Mouse (Mus musculus): ENCODE measurements at regions not wholly inside any gene's neighbourhood (a gene's known extent, or its start where the extent isn't known, plus 50 kb on each side); places are given as distances from the start of the nearest gene placed in this dataset.

DNA sequence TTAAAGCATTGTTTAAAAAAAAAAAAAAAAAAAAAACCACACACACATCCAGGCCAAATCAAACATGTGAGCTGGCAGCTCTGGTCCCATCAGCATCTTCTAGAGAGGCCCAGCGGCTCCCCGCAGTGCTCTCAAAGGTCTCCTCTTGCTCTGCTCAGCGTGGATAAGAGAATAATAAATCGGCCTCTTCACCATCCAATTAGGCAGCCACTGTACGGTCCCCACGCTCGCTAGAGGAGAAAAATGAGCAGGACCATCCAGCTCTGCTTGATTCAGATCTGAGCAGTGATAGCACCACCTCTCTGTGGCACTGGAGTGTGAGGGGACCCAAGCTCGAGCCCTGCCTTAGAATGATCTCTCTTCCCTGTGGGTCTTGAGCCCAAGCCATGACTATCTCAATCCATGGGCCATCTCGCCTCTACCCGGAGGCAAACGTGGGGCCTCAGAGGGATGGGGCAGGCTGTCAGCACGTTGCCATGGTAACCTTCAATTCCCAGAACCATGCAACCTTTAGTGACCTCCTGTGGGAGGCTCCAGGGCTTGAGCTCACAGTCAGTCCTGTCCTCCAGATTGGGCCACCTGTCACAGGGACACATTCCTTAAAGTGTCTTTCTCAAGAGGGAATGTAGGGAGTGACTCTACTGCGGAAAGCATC, 273.6 kb upstream of the Prok2 start:
- ATAC-seq (replicated peaks; ENCODE audit: low FRiP score, low TSS enrichment, poor library complexity, severe bottlenecking), result no peak

DNA sequence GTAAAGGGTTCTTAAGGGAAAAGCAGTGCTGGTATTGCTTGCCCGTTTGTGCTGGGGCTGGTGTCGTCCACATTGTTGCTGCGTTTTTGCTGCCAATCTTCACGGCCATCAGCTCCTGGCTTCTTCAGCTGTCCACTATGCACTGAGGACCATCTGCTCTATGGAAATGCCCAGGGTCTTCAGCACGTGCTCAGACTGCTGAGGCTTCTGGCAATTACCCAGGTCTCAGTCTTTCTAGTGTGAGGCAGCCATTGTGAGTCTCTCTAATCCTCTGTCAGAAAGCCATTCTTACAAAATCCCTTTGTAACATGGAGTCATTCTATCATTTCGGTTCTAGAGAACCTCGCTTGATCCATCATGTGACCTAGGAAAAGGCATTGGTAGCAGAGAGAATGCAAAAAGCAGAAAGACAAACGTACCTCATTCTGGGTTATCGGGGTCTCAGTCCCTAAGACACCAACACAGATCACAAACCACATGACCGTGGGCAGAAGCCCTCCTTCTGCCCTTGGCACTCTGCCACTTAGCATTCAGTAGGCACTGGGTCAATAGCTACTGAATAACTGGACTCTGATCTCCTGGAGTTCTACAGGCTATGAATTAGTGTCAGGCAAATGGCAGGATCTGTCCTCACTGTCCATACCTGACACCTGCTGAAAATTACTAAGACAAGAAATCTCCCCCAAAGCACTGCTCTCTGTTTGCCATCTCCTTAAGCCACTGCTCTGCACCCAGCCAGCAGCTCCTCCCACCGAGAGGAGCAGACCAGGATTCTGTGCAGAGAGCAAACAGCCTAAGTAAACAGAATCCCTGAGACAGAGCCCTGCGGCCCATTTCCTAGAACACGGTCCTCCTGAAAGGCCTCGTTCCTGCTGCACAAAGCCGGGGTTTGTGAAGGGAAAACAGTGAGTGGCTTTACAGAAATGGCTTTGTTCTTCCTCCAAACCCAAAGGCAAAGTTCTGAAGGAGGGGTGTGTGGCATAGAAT, 270.1 kb upstream of the Prok2 start:
- no peak for ATAC-seq (replicated peaks; ENCODE audit: low FRiP score, low TSS enrichment, poor library complexity, severe bottlenecking)

DNA sequence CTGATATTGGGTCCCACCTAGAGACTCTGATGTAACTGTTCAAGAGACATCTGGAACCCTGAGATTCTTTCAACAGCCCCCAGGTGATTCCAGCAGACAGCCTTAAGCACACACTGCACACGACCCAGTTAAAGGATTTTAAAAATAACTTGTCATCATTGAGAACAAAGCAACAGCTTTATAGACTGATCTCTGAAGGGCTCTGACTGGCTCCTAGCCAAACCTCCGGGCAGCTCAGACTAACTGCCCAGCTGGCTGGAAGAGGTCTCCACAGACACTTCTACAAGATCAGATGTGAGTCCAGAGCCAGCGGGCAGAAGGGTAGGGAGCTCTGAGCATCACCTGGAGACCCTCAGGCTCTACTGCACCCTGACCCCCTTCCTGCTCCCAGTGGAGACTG, 267.8 kb upstream of the Prok2 start:
- ATAC-seq (replicated peaks; ENCODE audit: low FRiP score, low TSS enrichment, poor library complexity, severe bottlenecking), result no peak

DNA sequence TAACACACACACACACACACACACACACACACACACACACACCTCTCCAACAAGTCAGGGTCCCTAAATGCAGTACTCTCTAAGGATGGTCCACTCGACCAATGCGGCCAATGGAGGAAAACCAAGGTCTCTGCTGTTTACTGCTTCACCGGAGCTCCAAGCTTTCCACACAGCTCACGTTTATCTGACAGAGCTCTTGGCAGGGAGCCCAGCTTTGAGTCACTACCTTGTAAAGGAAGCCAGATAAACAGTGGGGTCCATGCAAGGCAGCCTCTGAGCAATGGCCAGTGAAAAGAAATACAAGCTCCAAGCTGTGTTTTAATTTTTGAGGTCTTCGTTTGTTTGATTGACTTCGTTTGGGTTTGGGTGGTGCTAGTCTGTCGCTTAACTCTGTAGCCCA, 264.9 kb upstream of the Prok2 start:
- peak; percentile 81 for ATAC-seq (replicated peaks; ENCODE audit: low FRiP score, low TSS enrichment, poor library complexity, severe bottlenecking)

DNA sequence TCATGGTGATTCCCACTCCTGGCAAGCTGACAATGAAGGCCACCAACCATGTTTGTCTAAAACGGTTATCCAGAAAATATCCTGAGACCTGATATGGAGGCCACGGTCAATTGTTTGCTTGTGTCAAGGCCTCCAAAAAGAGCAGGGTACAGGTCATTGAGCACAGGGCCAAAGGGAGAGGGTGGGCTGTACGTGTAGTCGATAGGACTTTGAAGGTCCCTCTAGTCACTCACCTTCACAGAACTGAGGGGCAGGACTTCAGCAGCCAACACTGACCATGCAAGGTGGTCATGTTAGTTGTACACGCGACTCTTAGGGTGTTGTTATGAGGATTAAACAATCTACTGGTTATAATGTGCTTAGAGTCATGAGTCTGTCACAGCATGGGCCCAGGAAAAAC, 264.4 kb upstream of the Prok2 start:
- ATAC-seq (replicated peaks; ENCODE audit: low FRiP score, low TSS enrichment, poor library complexity, severe bottlenecking), result no peak

DNA sequence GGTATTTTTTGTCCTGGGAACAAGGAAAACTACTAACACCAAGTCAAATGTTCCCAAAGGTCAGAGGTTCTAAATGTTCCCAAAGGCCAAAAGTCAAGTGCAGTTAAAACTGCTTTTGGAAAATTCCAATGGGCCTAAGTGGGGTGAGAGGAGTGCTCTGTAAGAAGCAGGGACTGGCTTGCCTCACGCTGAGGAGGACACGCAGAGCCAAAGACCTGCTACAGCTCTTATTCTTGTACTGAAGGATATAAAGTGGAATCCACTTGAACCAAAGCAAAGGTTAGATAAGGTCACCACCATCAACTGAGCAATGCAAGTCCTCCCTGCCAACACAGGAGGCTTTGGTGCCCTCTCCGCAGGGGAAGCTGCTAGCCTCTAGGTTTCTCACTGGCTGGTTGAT, 260.3 kb upstream of the Prok2 start:
- ATAC-seq (replicated peaks; ENCODE audit: low FRiP score, low TSS enrichment, poor library complexity, severe bottlenecking), result no peak

DNA sequence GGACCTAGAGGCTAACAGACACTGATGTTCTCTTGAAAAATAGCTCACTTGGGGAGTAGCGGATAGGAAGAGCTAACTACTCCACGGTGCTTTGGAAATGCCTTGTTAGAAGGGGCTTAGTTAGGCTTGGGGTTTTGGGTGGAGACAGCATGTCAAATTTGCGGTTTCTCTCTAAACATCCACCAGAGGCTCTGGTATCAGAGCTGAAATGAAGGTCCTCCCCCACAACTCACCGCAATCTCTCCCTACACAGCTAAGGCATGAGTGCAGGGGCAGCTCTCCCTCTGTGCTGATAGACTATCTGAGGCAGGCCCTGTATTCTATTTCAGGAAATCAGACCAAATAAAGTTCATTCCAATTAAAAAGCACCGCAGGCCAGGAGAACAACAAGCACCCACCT, 259.1 kb upstream of the Prok2 start:
- ATAC-seq (replicated peaks; ENCODE audit: low FRiP score, low TSS enrichment, poor library complexity, severe bottlenecking), result peak; percentile 83

DNA sequence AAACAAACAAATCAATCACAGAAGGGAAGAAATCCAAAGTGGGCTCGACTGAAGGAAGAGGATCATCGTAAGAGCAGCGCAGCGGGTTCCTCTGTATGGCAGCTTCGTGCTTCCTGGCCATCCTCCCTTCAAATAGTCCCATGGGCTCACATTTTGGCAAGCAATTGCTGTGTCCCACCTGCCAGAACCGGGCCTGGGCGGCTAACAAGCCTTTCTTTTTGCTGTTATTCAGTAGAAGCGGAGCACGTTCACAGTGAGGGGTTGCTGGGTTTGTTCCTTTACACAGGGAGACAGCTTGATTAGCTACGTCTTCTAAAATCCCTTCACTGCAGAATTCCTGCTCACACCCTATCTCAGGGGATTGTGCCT, 258.6 kb upstream of the Prok2 start:
- ATAC-seq (replicated peaks; ENCODE audit: low FRiP score, low TSS enrichment, poor library complexity, severe bottlenecking), result no peak

DNA sequence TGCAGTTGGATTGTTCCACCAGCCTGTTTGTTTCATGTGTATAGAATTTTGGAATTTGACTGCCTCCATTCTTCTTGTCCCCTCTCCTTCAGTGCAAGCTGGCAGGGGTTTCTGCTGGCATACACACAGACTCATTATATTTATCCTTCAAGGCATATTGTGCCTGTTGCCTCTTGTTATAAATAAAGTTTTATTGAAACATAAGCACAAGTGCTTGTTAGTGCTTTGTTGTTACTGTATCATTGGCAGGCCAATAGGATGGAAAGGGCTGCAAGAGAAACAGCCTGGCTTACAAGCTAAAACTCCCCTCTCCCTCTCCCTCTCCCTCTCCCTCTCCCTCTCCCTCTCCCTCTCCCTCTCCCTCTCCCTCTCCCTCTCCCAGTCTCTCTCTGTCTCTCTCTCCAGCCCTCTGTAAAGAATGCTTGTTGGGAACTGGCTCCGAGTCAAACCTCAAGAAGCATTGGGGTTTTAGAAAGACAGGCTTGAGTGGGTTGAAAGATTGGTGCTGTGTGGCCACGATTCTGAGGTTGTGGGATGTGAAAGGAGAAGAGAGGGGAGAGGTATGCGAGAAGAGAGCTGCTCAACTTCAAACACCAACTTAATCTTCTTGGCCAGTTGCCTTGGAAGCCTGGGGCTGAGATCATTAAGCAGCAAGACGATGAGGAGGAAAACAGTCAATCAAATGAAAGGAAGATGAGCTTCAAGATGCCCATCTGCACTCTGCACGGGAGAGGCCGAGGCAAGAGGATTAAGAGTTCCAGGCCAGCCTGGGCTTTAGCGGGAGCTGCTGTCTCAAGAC, 258.1 kb upstream of the Prok2 start:
- no peak for ATAC-seq (replicated peaks; ENCODE audit: low FRiP score, low TSS enrichment, poor library complexity, severe bottlenecking)

DNA sequence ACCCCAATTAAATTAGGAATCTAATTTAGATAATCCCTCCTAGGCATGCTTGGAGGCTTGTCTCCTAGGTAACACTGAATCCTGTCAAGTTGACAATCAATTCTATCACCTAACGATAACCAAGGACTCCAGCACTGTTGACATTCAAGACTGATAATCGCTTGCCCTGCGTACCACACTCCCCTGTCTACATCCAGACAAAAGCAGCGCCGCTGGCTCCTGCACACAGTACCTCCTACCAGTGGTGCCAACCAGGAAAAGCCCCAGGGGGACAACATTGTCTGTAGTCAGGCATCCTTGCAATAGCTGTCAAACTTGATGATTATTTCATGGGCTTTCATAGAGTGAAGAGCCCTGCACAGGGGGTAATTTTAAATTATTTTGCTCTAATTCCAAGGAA, 253.4 kb upstream of the Prok2 start:
- no peak for ATAC-seq (replicated peaks; ENCODE audit: low FRiP score, low TSS enrichment, poor library complexity, severe bottlenecking)

DNA sequence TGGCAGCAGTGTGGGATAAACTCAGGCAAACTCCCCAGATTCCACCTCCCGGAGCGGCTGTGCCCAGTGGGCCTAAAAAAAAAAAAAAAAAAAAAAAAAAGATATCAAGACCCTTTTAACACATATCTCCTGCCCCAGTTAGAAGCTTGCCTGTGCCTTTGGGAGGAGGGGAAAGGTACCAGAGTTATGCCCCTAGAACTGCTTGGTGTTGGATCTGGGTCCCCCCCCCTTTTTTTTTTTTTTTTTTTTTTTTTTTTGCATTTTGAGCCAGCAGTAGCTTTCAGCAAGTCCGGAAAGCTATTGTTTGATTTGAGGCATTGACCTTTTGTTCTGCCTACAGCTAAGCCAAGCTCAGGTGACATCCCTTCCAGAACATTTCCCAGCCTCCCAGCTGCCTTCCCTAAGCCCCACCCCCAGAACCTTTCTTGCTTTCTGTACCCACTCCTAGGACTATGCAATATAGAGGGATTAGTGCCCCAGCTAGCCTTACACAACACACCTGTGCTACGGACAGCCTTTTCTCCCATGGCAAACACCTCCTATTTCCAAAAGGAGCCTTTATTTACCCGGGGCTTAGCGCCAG, 252.1 kb upstream of the Prok2 start:
- no peak for ATAC-seq (replicated peaks; ENCODE audit: low FRiP score, low TSS enrichment, poor library complexity, severe bottlenecking)

DNA sequence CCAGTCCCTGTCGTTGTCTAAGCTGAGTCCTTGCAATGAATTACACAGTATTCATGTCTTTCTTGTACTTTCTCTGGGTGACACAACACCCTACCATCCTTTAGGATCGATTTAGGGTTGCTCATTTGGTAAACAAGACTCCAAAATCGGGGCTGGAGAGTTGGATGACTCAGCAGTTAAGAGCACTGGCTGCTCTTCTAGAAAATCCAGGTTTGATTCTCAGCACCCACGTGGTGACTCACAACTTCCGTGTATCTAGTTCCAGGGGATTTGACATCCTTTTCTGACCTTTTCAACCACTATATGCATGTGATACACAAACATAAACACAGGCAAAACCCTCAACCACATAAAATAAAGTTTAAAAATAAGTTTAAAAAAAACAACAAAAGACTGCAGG, 250.0 kb upstream of the Prok2 start:
- ATAC-seq (replicated peaks; ENCODE audit: low FRiP score, low TSS enrichment, poor library complexity, severe bottlenecking), result no peak

DNA sequence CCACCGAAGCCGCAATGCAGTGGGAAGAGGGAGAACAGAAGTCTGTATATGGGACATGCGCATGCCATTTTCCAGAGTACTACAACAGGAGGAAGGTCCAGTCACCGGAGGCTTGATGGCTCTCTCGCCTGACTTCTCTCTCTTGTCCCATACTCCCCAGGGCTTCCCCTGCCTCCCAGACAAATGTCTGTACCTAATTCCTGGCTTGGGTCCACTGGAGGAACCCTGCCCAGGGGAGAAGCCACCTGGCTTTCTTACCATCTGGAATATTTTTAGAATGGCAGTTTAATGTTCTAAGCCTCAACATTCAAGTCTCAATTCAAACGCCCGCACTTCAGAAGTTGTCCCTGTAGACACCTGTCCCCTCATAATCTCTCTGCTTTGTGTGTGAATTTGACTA, 249.3 kb upstream of the Prok2 start:
- ATAC-seq (replicated peaks; ENCODE audit: low FRiP score, low TSS enrichment, poor library complexity, severe bottlenecking), result no peak

DNA sequence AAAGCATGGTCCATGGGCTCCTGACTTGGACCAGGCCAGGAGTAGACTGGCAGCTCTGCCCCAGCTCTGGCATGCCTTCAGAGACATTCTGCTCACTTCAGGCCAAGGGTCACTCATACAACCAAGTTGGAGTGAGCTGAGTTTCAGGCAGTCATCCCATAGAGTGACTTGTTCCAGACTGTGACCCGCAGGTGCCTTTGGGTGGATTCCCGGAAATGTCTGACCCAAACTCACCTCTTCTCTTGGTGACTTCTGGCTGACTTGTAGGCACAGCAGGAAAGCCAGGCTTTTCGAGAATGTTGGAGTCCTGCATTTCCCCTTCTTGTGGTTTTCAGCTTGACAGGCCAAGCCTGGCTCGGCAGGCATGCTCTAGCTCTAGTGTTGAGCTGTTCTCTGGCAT, 248.3 kb upstream of the Prok2 start:
- ATAC-seq (replicated peaks; ENCODE audit: low FRiP score, low TSS enrichment, poor library complexity, severe bottlenecking), result no peak

DNA sequence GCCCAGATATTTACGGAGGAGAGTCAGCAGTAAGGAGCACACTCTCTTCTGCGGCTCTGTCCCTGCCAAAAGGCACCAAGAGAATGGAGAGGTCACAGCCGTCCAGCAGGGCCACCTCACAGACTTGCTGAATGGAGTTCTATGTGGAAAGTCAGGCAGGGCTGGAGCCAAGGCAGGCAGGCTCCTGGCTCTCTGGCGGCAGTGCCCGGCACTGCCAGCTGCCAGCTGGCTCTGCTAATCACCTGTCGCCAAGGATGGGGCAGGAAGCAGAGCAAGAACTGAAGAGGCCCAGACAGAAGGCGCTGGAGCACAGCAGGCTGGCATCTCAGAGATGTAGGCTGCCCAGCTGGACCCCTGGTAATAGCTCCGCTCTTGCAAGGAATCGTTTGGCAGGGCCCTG, 245.2 kb upstream of the Prok2 start:
- ATAC-seq (replicated peaks; ENCODE audit: low FRiP score, low TSS enrichment, poor library complexity, severe bottlenecking), result no peak

DNA sequence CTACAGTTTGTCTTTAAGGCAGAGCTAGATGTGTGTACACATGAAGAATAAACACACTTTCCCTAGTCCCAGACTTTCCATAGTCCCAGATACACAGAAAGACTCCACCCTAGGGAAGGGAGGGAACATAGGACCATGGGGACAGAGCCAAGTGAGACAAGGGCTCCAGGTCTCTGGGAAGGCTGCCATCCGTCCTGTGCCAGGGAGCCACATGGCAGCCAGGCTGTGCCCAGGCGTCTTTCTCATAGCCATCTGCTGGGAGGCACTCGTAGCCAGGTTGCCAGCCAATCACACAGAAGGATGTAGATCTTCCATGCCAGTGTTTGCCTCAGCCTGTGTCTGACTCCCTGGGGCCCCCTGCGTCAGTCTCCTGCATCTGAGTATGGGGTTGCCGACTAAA, 242.7 kb upstream of the Prok2 start:
- ATAC-seq (replicated peaks; ENCODE audit: low FRiP score, low TSS enrichment, poor library complexity, severe bottlenecking), result no peak

DNA sequence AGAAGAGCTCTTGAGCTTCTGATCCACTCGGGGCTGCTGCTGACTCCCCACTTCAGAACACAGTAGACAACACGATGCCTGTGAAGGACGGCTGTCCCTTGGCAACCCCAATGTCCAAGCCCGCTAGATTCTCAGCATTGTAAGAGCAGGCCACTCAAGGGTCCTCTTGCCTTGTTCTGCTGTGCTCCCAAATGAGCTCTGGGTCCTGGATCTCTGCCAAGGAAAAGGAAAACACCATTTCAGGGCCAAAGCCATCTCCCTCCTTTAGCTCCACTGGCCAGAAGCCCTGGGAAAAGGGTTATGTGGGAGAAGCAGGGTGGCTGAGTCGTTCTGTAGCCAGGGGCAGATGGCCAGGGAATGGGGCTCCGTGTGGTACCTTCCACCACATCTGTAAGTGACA, 241.3 kb upstream of the Prok2 start:
- ATAC-seq (replicated peaks; ENCODE audit: low FRiP score, low TSS enrichment, poor library complexity, severe bottlenecking), result no peak

DNA sequence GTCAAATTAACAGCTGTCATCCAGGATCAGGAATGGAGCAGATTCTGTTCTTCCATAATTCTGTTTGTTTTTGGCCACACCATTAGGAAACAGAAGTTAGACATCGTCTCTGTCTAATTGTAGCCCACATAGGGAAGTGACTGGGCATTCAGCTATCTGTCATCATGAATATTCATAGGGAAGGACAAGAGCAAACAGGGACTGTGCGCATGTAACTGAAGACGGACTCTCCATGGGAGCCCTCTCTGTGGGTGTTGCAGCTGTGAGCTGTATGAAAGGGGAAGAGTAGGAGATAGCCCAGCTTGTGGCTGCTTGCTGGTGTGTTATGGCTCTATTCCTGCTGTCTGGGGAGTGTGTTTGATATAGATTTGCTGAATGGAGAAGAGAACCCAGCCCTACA, 238.3 kb upstream of the Prok2 start:
- no peak for ATAC-seq (replicated peaks; ENCODE audit: low FRiP score, low TSS enrichment, poor library complexity, severe bottlenecking)

DNA sequence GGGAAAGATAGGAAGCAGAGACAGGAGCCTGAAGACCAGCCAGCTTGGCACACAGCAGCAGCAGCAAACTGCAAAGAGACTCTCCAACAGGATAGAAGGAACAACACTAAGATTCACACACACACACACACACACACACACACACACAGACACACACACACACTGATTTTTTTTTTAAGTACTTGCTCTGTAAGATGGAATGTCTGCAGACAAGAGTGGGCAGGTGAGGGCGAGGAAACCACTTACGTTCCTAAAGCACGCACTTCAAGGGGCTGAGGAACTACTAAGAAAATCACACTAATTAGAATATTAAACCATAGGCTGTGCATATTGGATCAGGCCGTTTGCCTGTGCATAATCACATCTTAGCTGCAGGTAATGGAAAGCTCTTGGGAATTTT, 237.8 kb upstream of the Prok2 start:
- no peak for ATAC-seq (replicated peaks; ENCODE audit: low FRiP score, low TSS enrichment, poor library complexity, severe bottlenecking)

DNA sequence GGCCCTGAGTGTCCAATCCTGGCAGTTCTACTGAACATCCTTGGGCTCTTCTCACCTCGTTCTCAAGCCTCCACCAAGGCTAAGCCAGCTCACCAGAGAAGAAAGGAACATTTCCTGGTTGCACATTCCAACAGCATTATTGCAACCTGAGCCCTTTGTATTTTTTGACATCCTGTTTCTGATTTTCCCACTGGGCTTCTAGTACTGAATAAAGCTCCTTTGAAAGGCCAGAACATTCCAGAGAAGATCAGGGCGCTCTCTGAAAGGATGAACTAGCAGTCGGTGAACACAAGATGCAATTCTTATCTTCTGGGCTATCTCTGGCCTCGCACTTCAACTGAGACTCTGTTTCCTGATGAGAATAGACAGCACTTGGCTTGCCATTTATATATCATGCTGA, 233.2 kb upstream of the Prok2 start:
- ATAC-seq (replicated peaks; ENCODE audit: low FRiP score, low TSS enrichment, poor library complexity, severe bottlenecking), result no peak
